Mouse (Mus musculus): ENCODE measurements around the gene Homer1.

Gene Homer1

GRCm38 (mm10) chr13:93340555-93341278 is 41.3 kb downstream of the Homer1 start:
- DNase-seq (ENCODE audit: low spot score) = no peak

- no peak for DNase-seq (ENCODE audit: low spot score)
These were observed 43.2 kb downstream of the Homer1 start for GRCm38 (mm10) chr13:93342641-93343040.

GRCm38 (mm10) chr13:93344395-93344794 is 45.0 kb downstream of the Homer1 start:
- no peak for DNase-seq (ENCODE audit: low spot score)

- no peak for DNase-seq (ENCODE audit: low spot score)
These were observed 46.4 kb downstream of the Homer1 start for GRCm38 (mm10) chr13:93345854-93346253.

- DNase-seq (ENCODE audit: low spot score) = no peak
These were observed 52.6 kb downstream of the Homer1 start for GRCm38 (mm10) chr13:93352030-93352429.

- no peak for DNase-seq (ENCODE audit: low spot score)
These were observed 55.2 kb downstream of the Homer1 start for GRCm38 (mm10) chr13:93354420-93355278.

GRCm38 (mm10) chr13:93355279-93355587 is 55.8 kb downstream of the Homer1 start:
- no peak for DNase-seq (ENCODE audit: low spot score)

GRCm38 (mm10) chr13:93358522-93358921 is 59.1 kb downstream of the Homer1 start:
- no peak for DNase-seq (ENCODE audit: low spot score)

- no peak for DNase-seq (ENCODE audit: low spot score)
These were observed 68.1 kb downstream of the Homer1 start for GRCm38 (mm10) chr13:93367555-93367954.

- no peak for DNase-seq (ENCODE audit: low spot score)
These were observed 69.6 kb downstream of the Homer1 start for GRCm38 (mm10) chr13:93368812-93369584.

GRCm38 (mm10) chr13:93374457-93374856 is 75.0 kb downstream of the Homer1 start:
- no peak for DNase-seq (ENCODE audit: low spot score)

- no peak for DNase-seq (ENCODE audit: low spot score)
These were observed 79.1 kb downstream of the Homer1 start for GRCm38 (mm10) chr13:93378493-93378892.

- no peak for DNase-seq (ENCODE audit: low spot score)
These were observed 81.1 kb downstream of the Homer1 start for GRCm38 (mm10) chr13:93380399-93381063.

GRCm38 (mm10) chr13:93381301-93381700 is 81.9 kb downstream of the Homer1 start:
- no peak for DNase-seq (ENCODE audit: low spot score)

- DNase-seq (ENCODE audit: low spot score) = no peak
These were observed 83.7 kb downstream of the Homer1 start for GRCm38 (mm10) chr13:93383092-93383491.

GRCm38 (mm10) chr13:93383620-93384019 is 84.2 kb downstream of the Homer1 start:
- no peak for DNase-seq (ENCODE audit: low spot score)

- no peak for DNase-seq (ENCODE audit: low spot score)
These were observed 85.0 kb downstream of the Homer1 start for GRCm38 (mm10) chr13:93384481-93384880.

- DNase-seq (ENCODE audit: low spot score) = no peak
These were observed 85.7 kb downstream of the Homer1 start for GRCm38 (mm10) chr13:93385147-93385546.

GRCm38 (mm10) chr13:93387440-93387839 is 88.0 kb downstream of the Homer1 start:
- no peak for DNase-seq (ENCODE audit: low spot score)

- DNase-seq (ENCODE audit: low spot score) = no peak
These were observed 89.3 kb downstream of the Homer1 start for GRCm38 (mm10) chr13:93388594-93389241.

- no peak for DNase-seq (ENCODE audit: low spot score)
These were observed 89.8 kb downstream of the Homer1 start for GRCm38 (mm10) chr13:93389242-93389625.
